Mouse (Mus musculus) embryonic fibroblast, embryonic 13.5 days (primary cell): ENCODE measurements around the gene Efr3b.

Experiments
- CTCF ChIP-seq: IDR thresholded peaks from 2 replicates; pipeline ENCODE4 v1.5.1; 2011; ENCODE audit warnings: mild to moderate bottlenecking, control low read depth, low read length, moderate library complexity, borderline replicate concordance; ENCODE audit not compliant: insufficient read depth
- POLR2A ChIP-seq: IDR thresholded peaks from 2 replicates; pipeline ENCODE4 v1.6.1; 2011; ENCODE audit warnings: low read depth, mild to moderate bottlenecking, control low read depth, low read length, moderate library complexity

- no peak for TF ChIP-seq POLR2A
- TF ChIP-seq CTCF, result peak; percentile 37; the same call in 1 of the 2 replicates
Observed at GRCm38 (mm10) chr12:3926127-3926526, 112.6 kb downstream of the Efr3b start.
